Mouse (Mus musculus): ENCODE data around the gene Slc18a2.

- TF ChIP-seq POLR2A (IDR thresholded peaks at IDR 0.05; ENCODE audit: low read depth, low read length) (no peak), CTCF (conservative IDR thresholded peaks at IDR 0.05; ENCODE audit: insufficient read depth, insufficient read length, low read depth, low read length) (no peak)
Observed at GRCm38 (mm10) chr19:59267417-59267963, 6.8 kb downstream of the Slc18a2 start.

Measured in kidney, adult 2 months (tissue).